Mouse (Mus musculus): ENCODE measurements around the gene Fcer2a.

- TF ChIP-seq EP300 (IDR thresholded peaks at IDR 0.05; ENCODE audit: low read depth): no peak
- TF ChIP-seq CTCF (IDR thresholded peaks at IDR 0.05; ENCODE audit: low read depth): no peak
Measured at GRCm38 (mm10) chr8:3736947-3737346, 43.0 kb upstream of the Fcer2a start.

All from liver, embryonic 14.5 days (tissue).